Mouse (Mus musculus): ENCODE measurements around the gene Gm20388.
A peak's percentile ranks its signal among the peaks of the same experiment; 100 is the strongest.

The Gm20388 gene

DNA sequence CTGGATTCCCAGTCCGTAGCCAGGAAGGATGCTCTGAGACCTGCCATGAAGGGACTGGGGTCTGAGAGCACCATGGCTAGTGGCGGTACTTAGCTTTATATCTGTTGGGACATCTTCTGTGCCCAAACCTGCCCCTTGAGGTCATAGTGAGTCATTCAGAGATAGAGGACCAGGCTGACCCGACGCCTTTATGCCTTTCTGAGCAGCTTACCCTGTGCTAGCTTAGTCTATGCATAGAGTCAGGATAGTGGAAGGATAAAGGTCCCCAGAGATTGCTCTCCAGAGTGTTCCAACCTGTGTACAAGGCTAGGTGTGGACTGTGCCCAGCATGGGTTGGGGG lies 582.2 kb downstream of the Gm20388 start:
- DNase-seq (ENCODE audit: low spot score), result no peak

DNA sequence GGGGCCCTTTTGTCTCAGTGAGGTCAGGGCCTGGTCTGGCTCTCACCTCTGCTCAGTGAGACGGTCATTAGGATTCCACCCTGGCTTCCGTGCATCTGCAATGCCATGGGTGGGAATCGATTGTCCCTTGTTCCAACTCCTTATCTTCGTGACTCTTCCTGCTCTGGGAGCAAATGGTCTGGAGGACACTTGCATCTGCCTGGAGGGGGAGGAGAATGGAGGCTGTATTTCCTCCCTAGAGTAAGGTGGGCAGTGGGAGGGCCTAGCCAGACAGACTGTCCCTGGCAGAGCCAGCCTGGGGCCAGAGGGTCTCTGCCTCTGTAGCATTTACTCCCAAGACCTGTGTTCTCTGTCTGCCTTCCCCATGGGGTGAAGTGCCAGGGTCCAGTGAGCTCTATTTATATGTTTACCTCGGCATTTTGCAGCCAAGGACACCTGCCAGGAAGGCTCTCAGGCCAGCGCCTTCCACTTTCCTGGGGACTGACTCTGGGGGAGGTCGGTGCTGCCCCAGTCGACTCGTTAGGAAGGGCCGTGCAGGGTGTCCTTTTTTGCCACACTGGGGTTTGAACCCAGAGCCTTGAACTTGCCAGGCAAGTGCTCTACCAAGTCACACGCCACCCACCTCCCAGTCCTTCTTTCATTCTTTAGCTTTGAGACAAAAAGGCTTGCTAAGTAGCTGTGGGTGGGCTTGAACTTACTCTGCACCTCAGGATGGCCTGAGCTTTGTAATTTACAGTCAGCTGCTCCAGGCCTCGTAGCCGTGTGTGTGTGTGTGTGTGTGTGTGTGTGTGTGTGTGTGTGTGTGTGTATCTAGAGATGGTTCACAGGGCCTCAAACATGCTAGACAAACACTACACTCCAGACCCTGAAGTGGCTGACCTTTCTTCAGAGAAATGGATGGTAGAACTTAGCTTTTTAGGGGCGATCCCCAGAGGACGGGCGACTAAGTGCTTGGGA lies 583.1 kb downstream of the Gm20388 start:
- DNase-seq (ENCODE audit: low spot score), result no peak

DNA sequence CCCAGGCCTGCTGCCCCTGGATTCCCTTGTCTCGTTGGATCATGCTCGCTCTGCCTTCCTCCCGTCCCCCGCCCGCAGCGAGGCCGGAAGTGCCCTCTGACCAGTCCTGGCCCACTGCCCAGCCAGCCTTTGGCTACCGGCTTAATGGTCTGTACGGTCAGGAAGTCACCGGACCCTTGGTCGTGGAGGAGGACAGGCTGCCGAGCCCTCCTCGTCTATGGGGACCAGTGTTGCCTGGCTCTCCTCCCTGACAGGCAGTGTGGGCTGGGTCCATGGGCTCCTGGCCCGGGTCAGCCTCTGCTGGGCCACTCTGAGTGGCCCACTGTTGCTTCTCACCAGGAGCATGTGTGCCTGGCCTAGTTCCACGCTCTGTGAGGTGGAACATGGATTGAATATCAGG lies 584.3 kb downstream of the Gm20388 start:
- DNase-seq (ENCODE audit: low spot score), result no peak

DNA sequence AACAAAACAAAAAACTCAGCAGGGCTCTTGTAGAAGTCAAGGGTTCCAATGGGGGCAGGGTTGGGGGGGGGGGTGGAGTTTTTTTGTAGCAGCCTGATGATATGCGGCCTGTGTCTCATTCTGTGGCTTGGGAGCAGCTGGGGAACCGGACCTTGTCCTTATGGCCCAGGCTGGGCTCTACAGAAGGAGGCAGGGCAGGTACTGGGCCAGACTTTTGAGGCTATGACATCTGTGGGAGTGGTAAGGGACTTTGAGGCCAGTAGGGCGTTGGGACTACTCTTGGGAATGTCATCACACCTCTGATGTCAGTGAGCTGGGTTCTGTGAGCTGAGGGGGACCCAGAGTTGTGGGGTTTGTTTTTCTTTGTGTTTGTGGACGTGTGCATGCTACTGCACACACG lies 584.8 kb downstream of the Gm20388 start:
- DNase-seq (ENCODE audit: low spot score), result no peak

DNA sequence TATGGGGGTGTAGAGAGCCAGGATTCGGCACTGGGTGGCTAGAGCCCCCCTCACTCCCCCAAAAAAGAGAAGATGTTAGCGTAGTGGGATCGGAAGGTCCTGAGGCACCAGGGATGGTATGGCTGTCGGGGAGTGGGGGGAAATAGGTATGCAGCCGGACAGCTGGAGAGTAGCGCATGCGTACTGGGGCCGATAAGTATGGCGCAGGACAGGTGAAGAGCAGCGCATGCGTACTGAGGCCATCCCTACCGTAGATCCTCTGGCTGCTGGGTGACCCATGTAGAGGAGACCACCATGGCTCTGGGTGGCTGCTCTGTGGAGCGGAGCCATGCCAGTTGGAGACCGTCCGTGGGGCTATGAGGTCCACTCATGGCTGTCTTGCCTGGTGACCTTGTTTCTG lies 585.8 kb downstream of the Gm20388 start:
- DNase-seq (ENCODE audit: low spot score), result no peak

DNA sequence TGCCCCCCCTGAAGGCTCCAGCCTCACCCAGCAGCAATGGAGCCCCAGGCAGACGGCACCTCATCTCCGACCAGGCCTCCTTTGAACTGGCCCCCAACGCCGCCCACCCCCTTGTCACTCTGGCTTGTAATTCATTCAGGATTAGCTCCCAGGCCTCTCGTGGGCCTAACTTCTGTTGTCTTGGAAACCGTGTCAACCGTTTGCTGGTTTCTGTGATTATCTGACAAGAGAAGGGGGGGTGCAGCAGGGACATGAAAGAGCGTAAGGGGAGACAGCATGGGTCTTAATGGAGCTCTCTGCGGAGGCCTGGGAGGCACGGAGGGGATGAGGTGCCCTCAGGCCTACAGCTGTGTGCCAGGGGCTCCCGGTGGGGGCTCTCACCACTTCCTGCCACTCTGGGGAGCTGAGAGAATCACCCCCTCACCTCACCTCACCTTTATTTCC lies 586.9 kb downstream of the Gm20388 start:
- peak; percentile 65 for DNase-seq (ENCODE audit: low spot score)

DNA sequence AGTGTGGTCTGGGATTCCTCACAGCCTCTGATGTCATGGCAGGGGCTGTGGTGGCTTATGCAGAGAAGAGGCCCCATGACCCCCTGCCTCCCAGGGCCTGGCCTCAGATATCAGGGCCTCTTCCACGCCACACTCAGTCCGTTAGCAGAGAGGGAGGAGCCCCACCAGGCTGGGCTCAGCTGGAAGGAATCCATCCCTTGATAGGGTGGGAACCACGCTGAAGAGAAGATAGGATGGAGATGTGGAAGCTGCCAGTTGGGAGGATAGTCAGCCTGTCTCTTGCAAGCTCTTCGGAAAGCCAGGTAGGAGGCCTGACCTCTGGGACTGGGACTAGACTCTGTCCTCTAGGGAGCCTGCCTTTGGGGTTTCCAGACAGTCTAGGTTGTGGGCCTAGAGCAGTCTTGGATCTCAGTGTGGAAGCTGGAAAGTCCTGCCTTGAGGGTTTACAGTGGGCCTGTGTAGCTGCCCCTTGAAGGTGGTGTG lies 587.7 kb downstream of the Gm20388 start:
- no peak for DNase-seq (ENCODE audit: low spot score)

DNA sequence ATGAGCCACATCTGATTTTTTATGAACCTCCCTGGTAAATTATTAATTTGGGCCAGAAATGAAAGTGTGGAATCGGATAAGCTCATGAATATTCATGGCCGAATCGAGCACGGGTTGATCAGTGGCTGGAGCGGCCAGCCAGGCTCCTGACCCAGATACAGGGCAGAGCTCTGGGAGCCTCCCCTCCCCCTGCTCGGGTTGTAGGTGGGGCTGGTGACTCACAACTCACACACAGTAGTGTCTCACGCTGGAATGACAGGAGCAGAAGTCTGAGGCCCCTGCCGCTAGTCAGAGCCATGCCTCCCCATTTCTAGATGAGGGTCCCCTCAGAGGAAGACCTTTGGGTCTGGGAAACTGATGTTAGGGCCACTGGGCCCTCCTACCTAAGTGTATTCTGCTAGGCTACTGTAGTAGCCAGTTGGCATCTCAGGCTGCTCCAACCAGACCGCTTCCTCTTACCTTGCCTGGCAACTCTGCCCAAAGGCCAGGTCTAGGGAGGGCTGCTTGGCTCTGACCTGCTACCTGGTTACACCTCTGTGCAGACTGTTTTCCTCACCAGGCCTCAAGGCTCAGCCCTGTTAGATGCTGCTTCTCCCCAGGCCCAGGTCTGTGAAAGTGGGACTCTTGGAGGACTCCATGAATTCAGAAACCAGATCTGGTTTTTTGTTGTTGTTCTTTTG lies 588.4 kb downstream of the Gm20388 start:
- no peak for DNase-seq (ENCODE audit: low spot score)

DNA sequence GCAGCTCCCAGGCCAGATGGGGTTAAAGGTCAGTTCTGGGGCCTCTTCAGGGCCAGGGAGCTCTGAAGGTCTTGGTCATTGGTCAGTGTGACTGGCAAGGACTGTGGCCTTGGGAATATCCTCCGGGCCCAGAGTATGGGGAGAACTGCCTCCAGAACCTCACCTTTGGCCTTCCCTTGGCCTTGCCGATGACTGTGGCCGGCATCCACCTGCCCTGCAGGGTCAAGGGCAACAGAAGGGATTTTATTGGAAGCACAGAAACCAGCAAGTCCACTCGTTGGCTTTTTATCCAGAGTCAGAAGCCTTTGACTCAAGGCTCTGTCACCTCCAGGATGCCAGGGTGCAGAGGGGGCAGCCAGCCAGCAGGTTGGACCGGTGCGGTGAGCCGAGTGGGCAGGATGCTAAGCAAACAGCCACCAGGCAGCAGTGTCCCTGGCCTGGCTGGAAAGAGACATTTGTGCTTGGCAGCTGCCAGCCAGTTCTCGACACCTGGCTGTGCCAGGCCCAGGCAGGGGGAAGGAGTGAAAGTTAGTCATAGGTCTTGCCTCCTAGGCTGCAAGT lies 590.1 kb downstream of the Gm20388 start:
- no peak for DNase-seq (ENCODE audit: low spot score)

DNA sequence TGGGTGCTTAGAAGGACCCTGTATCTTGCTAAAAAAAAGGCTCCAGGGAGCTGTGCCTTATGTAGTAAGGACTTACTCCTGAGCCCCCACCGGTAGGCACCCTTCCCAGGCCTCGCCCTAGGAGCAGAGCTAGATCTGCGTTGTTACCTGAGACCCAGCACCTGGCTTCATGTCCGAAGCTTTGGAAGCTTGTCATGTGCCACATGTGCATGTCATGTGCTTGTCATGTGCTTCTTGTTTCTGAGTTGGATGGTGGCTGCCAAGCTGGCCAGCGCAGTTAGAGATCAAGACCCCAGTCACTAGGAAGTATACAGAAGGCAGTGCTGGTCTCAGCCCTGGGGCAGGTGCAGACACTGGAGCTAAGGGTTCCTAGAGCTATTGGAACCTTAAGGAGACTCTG lies 590.8 kb downstream of the Gm20388 start:
- DNase-seq (ENCODE audit: low spot score), result no peak

DNA sequence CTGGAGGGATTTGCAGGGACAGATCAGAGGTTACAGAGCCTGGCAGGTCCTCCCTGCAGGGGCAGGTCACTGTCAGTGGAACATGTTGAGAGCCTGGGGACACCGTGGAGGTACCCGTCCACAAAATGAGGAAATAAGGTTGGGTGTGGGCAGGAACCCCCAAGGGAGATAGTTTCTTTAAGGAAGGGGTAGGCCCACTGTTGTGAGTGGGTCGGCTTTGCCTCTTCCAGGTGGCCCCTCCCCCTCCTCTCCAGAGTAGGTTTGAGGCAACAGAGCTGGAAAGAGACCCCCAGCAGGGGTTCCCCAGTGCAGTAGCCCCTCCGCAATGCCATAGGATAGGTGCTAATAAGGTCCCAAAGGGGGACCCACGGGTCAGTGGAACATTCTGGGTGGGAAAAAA lies 591.8 kb downstream of the Gm20388 start:
- no peak for DNase-seq (ENCODE audit: low spot score)

DNA sequence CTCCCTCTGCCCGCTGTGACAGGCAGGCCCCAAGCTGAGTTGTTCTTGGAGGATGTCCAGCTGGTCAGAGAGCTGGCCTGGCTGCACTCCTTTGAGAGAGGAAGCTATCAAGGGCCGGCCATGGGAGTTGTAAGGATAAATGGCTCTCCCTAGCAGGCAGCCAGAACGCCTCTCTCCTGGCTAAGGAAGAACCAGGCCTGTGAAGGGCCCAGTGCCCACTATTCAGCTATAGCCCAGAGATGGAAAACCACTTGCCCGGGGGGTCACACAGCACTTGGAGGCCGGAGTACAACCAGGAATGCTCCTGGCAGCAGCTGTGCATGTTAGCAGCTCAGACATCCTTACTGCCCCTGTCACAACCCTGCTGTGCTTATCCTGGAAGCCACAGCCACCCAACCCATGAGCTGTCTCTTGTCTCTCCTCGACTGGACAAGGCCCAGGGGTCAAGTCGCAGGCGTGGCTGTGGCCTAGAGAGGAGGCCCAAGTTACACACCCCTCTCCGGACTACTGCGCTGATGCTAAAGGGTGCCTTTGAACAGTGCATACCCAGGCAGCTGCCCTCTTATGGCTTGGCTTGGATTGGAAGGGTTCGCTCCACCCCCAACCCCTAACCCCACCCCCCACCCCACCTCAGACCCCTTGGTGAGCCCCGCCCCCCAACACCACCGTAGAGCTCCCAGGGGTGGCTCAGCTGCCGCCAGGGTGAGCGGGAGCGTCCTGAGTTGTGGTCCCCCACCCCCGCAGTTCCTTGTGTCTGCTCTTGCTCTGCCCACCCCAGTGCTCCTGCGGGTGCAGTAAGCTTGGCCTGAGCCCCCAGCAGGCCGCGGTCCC lies 593.8 kb downstream of the Gm20388 start:
- DNase-seq (ENCODE audit: low spot score), result no peak

DNA sequence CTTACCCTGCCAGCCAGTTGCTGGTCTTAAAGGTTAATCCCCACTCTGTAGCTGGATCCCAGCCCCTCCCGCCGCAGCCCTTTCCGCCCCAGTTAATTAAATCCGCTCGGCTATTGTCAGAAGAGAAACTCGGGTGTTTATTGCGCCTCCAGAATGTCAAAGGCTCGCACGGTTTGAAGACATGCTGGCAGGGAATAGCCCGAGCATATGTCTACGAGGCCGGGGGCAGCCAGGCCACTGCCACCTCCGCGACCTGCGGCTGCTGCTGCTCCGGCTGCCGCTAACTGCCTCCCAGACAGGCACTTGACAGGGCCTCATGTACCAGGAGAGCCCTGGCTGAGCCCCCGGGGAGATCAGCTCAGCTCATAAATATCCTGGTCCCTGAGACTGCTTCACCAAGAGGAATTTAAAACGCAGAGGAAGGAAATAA lies 594.5 kb downstream of the Gm20388 start:
- DNase-seq (ENCODE audit: low spot score), result no peak

DNA sequence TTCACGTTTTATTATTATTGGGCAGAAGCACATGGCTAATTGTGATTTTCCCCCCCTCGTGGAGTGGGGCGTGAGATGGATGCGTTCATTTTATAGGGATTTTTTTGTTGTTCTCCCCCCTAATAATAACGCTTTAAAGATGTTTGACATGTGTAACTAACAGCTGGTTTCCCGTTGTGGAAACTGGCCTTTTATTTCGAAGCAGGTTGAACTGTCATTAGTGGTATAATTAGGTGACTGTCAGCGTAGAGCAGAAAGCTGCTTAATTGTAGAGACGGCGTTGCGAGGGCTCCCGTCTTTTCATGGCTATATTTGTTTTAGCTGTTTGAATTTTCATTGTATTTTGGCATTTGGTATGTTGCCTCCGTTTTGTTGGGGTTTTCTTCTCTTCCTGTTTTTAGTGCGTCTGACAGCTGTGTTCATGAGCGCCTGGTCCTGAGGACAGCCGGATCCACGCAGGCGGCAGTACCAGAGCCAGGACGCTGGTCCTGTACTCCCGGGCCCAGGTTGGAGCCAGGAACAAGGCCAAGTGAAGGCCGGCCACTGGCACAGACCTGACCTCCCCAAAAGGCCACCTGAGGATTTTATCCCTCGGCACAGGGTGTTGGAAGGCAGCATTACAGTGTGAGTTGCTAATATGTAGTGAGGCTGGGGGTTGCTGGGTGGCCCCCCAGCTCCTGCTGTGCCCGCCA lies 595.1 kb downstream of the Gm20388 start:
- no peak for DNase-seq (ENCODE audit: low spot score)

DNA sequence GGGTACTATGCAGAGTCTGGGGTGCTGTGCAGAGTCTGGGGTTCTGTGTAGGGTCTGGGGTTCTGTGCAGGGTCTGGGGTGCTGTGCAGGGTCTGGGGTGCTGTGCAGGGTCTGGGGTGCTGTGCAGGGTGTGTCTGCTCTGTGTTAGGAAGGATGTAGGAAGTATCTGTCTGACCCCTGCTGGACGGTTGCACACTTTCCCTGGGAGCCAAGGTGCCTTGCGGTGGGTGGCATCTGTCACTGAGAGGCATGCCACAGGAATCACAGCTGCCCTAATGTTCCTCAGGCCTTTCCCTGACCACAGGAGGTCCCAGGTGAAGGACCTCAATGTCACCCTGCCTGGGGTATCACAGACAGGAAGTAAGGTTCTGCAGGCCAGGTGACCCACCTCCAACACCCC lies 595.9 kb downstream of the Gm20388 start:
- DNase-seq (ENCODE audit: low spot score), result no peak

DNA sequence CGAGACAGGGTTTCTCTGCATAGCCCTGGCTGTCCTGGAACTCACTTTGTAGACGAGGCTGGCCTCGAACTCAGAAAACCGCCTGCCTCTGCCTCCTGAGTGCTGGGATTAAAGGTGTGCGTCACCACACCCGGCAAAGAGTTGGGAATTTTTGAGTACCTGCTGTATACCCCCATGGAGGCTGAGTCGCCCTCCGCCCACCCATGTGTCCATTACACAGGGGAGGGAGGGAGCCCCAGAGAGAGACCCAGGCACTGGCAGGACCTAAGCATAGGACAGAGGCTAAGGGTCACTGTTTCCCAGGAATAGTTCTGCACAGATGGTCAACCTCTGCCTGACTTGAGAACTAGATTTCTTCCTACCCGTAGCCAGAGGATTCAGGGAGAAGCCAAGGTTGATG lies 596.6 kb downstream of the Gm20388 start:
- no peak for DNase-seq (ENCODE audit: low spot score)

DNA sequence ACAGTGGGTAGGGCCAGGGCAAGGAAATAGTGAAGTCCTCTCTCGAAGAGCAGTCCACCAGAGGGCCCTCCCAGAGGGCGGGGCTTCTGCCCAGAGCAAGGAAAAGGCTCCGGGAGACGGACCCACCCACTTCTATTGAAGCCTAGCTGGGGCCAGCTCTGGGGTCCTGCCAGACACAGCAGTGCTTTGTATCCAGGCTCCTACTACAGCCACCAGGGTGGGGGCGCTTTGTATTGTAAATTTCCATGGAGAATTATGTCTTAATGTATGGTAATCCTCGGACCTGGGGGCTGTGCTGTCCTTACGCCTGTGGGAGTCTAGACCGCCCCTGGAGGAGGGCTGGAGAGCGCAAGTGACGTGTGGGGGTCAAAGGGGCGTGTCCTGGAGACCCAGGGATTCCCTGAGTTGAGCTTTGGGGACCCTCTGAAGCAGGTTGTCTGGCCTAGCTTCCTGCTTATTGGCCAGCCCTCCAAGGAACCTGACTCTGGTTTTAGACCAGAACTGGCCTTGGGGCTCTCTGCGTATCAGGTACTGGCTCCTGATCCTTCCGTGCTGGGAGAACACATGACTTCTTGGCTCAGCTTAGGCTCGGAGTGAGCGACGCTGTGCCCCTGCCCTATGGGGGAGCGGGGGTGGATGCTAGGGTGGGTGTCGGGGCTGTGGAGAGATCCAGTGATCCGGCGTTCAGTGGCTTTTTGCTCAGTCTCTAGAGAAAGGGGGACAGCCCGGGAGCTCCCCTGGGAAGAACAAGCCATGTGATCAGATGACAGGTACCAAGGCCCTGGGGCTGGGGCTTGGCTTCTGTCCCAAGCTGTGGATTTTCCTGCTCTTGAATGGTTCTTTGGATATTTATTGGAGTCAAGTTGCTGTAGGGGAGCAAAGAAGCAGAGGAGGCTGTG lies 598.7 kb downstream of the Gm20388 start:
- DNase-seq (ENCODE audit: low spot score), result no peak

DNA sequence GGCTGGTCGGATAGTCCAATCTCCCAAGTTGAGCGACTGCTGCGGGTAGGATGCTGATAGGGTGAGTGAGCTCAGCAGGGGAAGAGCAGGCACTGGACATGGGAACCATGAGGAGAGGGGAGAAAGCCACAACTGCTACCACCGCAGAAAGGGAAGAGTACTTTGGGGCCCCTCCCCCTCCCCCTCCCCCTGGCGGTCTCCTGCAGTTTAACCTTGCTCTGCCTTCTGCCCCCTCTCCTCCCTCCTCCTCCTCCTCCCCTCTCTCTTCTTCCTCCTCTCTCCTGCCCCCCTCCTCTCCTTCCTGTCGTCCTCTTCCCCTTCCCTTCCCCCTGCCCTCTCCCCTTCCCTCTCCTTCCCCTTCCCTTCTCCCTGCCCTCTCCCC lies 599.4 kb downstream of the Gm20388 start:
- no peak for DNase-seq (ENCODE audit: low spot score)

DNA sequence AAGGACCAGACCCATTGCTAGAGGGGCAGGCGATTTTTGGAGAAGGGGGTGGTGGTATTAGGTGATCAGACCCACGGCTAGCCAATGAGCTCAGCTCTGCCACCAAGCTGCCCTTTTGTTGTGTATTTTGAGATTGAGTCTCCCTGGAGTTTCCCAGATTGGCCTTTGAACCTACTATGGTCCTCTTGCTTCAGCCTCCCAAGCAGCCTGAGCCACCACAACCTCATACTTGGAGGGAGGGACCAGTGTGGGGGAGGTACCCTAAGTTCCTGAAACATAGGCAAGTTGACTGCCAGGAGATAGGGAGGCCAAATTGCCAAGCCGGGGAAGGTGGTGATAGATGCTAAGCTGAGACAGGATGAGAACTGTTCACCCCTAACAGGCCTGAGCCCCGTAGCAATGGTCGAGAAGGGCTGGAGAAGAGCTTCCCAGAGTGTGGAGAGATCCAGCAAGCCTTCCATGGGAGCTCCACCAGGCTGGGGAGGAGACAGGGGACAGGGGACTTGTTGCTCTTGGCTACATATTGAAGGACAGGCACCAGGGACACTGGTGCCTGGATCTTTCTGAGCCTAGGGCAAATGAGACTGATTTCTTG lies 600.3 kb downstream of the Gm20388 start:
- DNase-seq (ENCODE audit: low spot score), result no peak

DNA sequence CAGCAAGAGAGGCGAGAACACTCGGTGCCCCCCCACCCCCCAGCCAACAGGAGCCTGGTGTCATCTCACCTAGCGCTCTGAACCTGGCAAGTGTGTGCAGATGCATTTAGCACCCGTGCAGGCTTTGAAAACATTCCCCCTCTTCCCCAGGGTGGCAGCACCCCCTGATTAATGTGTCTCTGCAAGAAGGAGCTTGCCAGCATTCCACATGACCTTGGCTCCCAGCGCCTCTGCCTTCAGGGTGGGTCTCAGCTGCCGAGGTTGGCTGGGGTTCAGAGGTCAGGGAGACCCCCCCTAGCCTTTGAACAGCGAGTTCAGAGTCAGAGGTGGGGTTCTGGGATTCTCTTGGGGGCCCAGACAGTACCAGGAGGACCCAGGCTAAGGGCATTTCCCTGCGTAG lies 601.1 kb downstream of the Gm20388 start:
- no peak for DNase-seq (ENCODE audit: low spot score)

All from T-cell, adult 2 months (primary cell).